Comparison of ENCODE assay signal across 16 mouse cellular contexts in the genomic region with DNA sequence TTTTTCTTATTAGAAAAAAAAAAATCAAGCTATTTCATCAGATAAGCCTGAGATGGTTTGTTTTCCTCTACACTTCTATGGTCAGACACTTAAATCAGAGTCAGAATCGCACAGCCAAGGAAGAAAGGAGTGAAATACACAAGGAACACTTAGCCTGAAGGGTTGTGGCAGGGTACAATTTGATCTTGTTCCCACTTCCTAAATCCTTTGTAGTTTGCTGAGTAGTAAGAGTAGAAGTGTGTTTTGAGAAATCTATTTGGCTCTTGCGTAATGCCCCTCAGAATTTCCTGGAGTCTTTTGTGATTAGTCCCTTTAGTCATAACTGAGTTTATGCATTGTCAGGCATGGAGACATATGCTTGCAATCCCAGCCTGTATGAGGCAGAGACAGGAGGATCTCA. TPM values are rescaled to one million over a fixed set of nuclear protein-coding genes. Genes with fewer than 3 reads are reported as not detected.
DNase-seq lines count a peak whose midpoint lies in the region; ATAC-seq and TF ChIP-seq lines count a peak whose summit lies in the region.
"Had no signal": no experiment of that assay in that cellular context is flagged by ENCODE, and none has a peak within 500 bp of the region (broad histone marks: within the 10 kb centered on the region; RNA-seq: fewer than 3 reads in every experiment).

No protein-coding gene starts in this region.

- H3K4me2 ChIP-seq in heart, embryonic 13.5 days, result no peak overlapping the region
- H3K4me2 ChIP-seq in heart, embryonic 12.5 days, result no peak overlapping the region
- H3K4me2 ChIP-seq: forebrain, embryonic 15.5 days; hindbrain, embryonic 13.5 days; liver, embryonic 13.5 days; stomach, embryonic 15.5 days had no signal

- H3K27ac ChIP-seq in heart, embryonic 13.5 days (replicated peaks), result peak overlapping the region; percentile 32; the same call in 1 of the 2 replicates
- H3K27ac ChIP-seq in heart, embryonic 12.5 days (ENCODE audit: poor library complexity, severe bottlenecking), result no peak overlapping the region
- H3K27ac ChIP-seq: forebrain, embryonic 15.5 days; hindbrain, embryonic 13.5 days; stomach, embryonic 15.5 days had no signal

- no peaks in the 10 kb centered on the region for H3K79me2 ChIP-seq in C2C12 (ENCODE audit: control insufficient read depth, insufficient read depth)

- peak; percentile 12 for DNase-seq in lung, postnatal 10 days
- peak; percentile 15 for DNase-seq in skeletal muscle tissue, adult 2 months (ENCODE audit: low read depth, low spot score)
- DNase-seq in cerebellum, postnatal 10 days, result no peak
- no peak for DNase-seq in spleen, postnatal 14 days (ENCODE audit: low spot score in 2 of 2)
- DNase-seq: cerebellum, postnatal 14 days; heart, postnatal 10 days; left cerebral cortex, postnatal 4 days; liver, embryonic 13.5 days; right cerebral cortex, adult 18-20 months; thymus, postnatal 25 days had no signal

- H3ac ChIP-seq in C2C12 (ENCODE audit: control insufficient read depth, insufficient read length, low read depth), result no peak overlapping the region

- H3K4me1 ChIP-seq in heart, embryonic 13.5 days, result peaks cover 12% of the 10 kb centered on the region; the same call in 1 of the 2 replicates
- 0 out of 2 replicates have a peak, but pooled peaks cover 3% of the 10 kb centered on the region for H3K4me1 ChIP-seq in heart, embryonic 12.5 days (replicated peaks)
- H3K4me1 ChIP-seq: forebrain, embryonic 15.5 days; hindbrain, embryonic 13.5 days had no signal

- H3K4me3 ChIP-seq in heart, embryonic 13.5 days, result no peak overlapping the region
- H3K4me3 ChIP-seq in heart, embryonic 12.5 days, result no peak overlapping the region
- H3K4me3 ChIP-seq in C2C12 (ENCODE audit: insufficient read depth, poor library complexity, severe bottlenecking), result no peak overlapping the region
- H3K4me3 ChIP-seq: forebrain, embryonic 15.5 days; hindbrain, embryonic 13.5 days; liver, embryonic 13.5 days; stomach, embryonic 15.5 days had no signal

- no peak for ATAC-seq in heart, embryonic 13.5 days (ENCODE audit: extremely low read depth, insufficient number of reproducible peaks, low FRiP score, low TSS enrichment)
- ATAC-seq in heart, embryonic 12.5 days (ENCODE audit: insufficient number of reproducible peaks, low FRiP score), result no peak
- ATAC-seq: forebrain, embryonic 15.5 days had no signal

- H3K27me3 ChIP-seq in heart, embryonic 13.5 days (replicated peaks), result no peaks in the 10 kb centered on the region
- H3K27me3 ChIP-seq in heart, embryonic 12.5 days (replicated peaks), result no peaks in the 10 kb centered on the region
- H3K27me3 ChIP-seq in C2C12 (ENCODE audit: control insufficient read depth, insufficient read depth, insufficient read length), result no peaks in the 10 kb centered on the region
- H3K27me3 ChIP-seq: forebrain, embryonic 15.5 days; hindbrain, embryonic 13.5 days; liver, embryonic 13.5 days; stomach, embryonic 15.5 days had no signal

- no peaks in the 10 kb centered on the region for H3K9me3 ChIP-seq in heart, embryonic 13.5 days
- no peaks in the 10 kb centered on the region for H3K9me3 ChIP-seq in heart, embryonic 12.5 days (replicated peaks)
- H3K9me3 ChIP-seq: forebrain, embryonic 15.5 days; hindbrain, embryonic 13.5 days; liver, embryonic 13.5 days; stomach, embryonic 15.5 days had no signal

- peaks cover 51% of the 10 kb centered on the region for H3K36me3 ChIP-seq in heart, embryonic 13.5 days
- H3K36me3 ChIP-seq in heart, embryonic 12.5 days, result peaks cover 28% of the 10 kb centered on the region
- H3K36me3 ChIP-seq in C2C12 (ENCODE audit: control insufficient read depth, insufficient read depth), result peaks cover 12% of the 10 kb centered on the region

- 91% methylated on average over 2 of the region's 2 CpGs for WGBS in heart, embryonic 13.5 days
- 87% methylated on average over 2 of the region's 2 CpGs for WGBS in heart, embryonic 12.5 days

- no peaks in the 10 kb centered on the region for H3K79me3 ChIP-seq in C2C12 (ENCODE audit: low read depth)

- TF ChIP-seq CTCF in C2C12 (IDR thresholded peaks at IDR 0.05; ENCODE audit: control insufficient read depth, insufficient read depth, insufficient read length), result no peak

- no peak overlapping the region for H3K9ac ChIP-seq in heart, embryonic 13.5 days
- H3K9ac ChIP-seq in heart, embryonic 12.5 days, result no peak overlapping the region
- H3K9ac ChIP-seq: forebrain, embryonic 15.5 days; hindbrain, embryonic 13.5 days; liver, embryonic 13.5 days; stomach, embryonic 15.5 days had no signal

TF ChIP-seq in C2C12, 6 proteins besides CTCF, POLR2A, EP300 and RAD21:
- TF ChIP-seq USF1 (IDR thresholded peaks at IDR 0.05; ENCODE audit: low read depth) (no peak), CEBPB (IDR thresholded peaks at IDR 0.05; ENCODE audit: low read depth) (peak; percentile 39)
TF ChIP-seq in C2C12: peak in this region for 1.

RNA-seq across cellular contexts. Expression of a gene that starts 11.0 kb away (rescaled TPM):
- 16.7 and 17.8 TPM in 2 replicates for polyA plus RNA-seq in heart, embryonic 13.5 days (2015; fragmentation: Nextera tagmentation; extraction: Ambion mirVana)
- polyA plus RNA-seq in heart, embryonic 12.5 days (2016; fragmentation: Nextera tagmentation; extraction: Ambion mirVana), result 18.2 and 19.6 TPM in 2 replicates
- polyA plus RNA-seq in C2C12 (2012; fragmentation: generic; extraction: Trizol), result 13.2 TPM

RNA-seq across cellular contexts. Expression of a gene that starts 11.2 kb away (rescaled TPM):
- 41.2 and 42.4 TPM in 2 replicates for polyA plus RNA-seq in heart, embryonic 13.5 days (2015; fragmentation: Nextera tagmentation; extraction: Ambion mirVana)
- polyA plus RNA-seq in heart, embryonic 12.5 days (2016; fragmentation: Nextera tagmentation; extraction: Ambion mirVana), result 50.5 and 52.0 TPM in 2 replicates
- polyA plus RNA-seq in C2C12 (2012; fragmentation: generic; extraction: Trizol), result 17.0 TPM

RNA-seq across cellular contexts. Expression of a gene that starts 59.1 kb away (rescaled TPM):
- 82.1 and 85.2 TPM in 2 replicates for polyA plus RNA-seq in heart, embryonic 13.5 days (2015; fragmentation: Nextera tagmentation; extraction: Ambion mirVana)
- polyA plus RNA-seq in heart, embryonic 12.5 days (2016; fragmentation: Nextera tagmentation; extraction: Ambion mirVana), result 90.4 and 90.8 TPM in 2 replicates
- 70.2 TPM for polyA plus RNA-seq in C2C12 (2012; fragmentation: generic; extraction: Trizol)

RNA-seq across cellular contexts. Expression of a gene that starts 59.2 kb away (rescaled TPM):
- 11.6 and 13.8 TPM in 2 replicates for polyA plus RNA-seq in heart, embryonic 13.5 days (2015; fragmentation: Nextera tagmentation; extraction: Ambion mirVana)
- polyA plus RNA-seq in heart, embryonic 12.5 days (2016; fragmentation: Nextera tagmentation; extraction: Ambion mirVana), result 14.9 and 15.3 TPM in 2 replicates
- polyA plus RNA-seq in C2C12 (2012; fragmentation: generic; extraction: Trizol), result 11.3 TPM

Comparison
In these comparisons a context has a peak if more than half of its experiments do, and no peak if none do; other contexts are left out.
1. DNase-seq: peak in lung, postnatal 10 days (single experiment) and skeletal muscle tissue, adult 2 months (single experiment); none in cerebellum, postnatal 10 days (0 of 2) and spleen, postnatal 14 days (0 of 2).